Mouse (Mus musculus) inflammation-experienced regulatory T-cells, adult 6 months (primary cell): ENCODE measurements around the gene Git1. TPM values are rescaled to one million over a fixed set of nuclear protein-coding genes. Genes with fewer than 3 reads are reported as not detected.

Experiments used
- ATAC-seq: one replicate; pipeline ENCODE4 v1.8.0; 2017
- polyA plus RNA-seq, 3 experiments: library from polyadenylated mRNA; unstranded; fragments of 100-300 nt; shearing (Covaris generic); gene quantifications; one replicate each; pipeline ENCODE4 v1.2.1; 2017

Git1 gene
- polyA plus RNA-seq, 3 experiments from 2014 or later = 9.4 to 13.7 (median 11.0) TPM

- ATAC-seq = peak; percentile 100
These were observed 9.7 kb upstream of the Git1 start for GRCm38 (mm10) chr11:77483510-77484255.

GRCm38 (mm10) chr11:77485229-77485628 lies 8.1 kb upstream of the Git1 start:
- no peak for ATAC-seq

GRCm38 (mm10) chr11:77486798-77487197 lies 6.6 kb upstream of the Git1 start:
- no peak for ATAC-seq

- ATAC-seq = no peak
These were observed 4.4 kb upstream of the Git1 start for GRCm38 (mm10) chr11:77488771-77489581.

GRCm38 (mm10) chr11:77489591-77490235 lies 3.6 kb upstream of the Git1 start, which contains the start of gene Ankrd13b:
Gene Ankrd13b (minus strand): TSS chr11:77489678.
- no peak for ATAC-seq

- ATAC-seq = no peak
These were observed 2.9 kb upstream of the Git1 start for GRCm38 (mm10) chr11:77490451-77490850.

- peak; percentile 73 for ATAC-seq
These were observed 2.2 kb upstream of the Git1 start for GRCm38 (mm10) chr11:77491123-77491501.

GRCm38 (mm10) chr11:77491502-77492291 lies 1.7 kb upstream of the Git1 start:
- ATAC-seq = peak; percentile 3

- no peak for ATAC-seq
These were observed 971 bp upstream of the Git1 start for GRCm38 (mm10) chr11:77492311-77492871.

GRCm38 (mm10) chr11:77492911-77493332 lies 440 bp upstream of the Git1 start:
- peak; percentile 76 for ATAC-seq

GRCm38 (mm10) chr11:77494344-77494676 lies 948 bp downstream of the Git1 start:
- no peak for ATAC-seq

GRCm38 (mm10) chr11:77494782-77495181 lies 1.4 kb downstream of the Git1 start:
- ATAC-seq = no peak

GRCm38 (mm10) chr11:77495507-77495906 lies 2.1 kb downstream of the Git1 start:
- no peak for ATAC-seq

GRCm38 (mm10) chr11:77497341-77497756 lies 4.0 kb downstream of the Git1 start:
- ATAC-seq = no peak

- ATAC-seq = no peak
These were observed 4.5 kb downstream of the Git1 start for GRCm38 (mm10) chr11:77497851-77498250.

GRCm38 (mm10) chr11:77498261-77499139 lies 5.1 kb downstream of the Git1 start:
- no peak for ATAC-seq

GRCm38 (mm10) chr11:77499354-77499753 lies 6.0 kb downstream of the Git1 start:
- ATAC-seq = no peak

GRCm38 (mm10) chr11:77500361-77501325 lies 7.3 kb downstream of the Git1 start:
- ATAC-seq = no peak

GRCm38 (mm10) chr11:77501392-77501791 lies 8.0 kb downstream of the Git1 start:
- peak; percentile 72 for ATAC-seq

- no peak for ATAC-seq
These were observed 8.6 kb downstream of the Git1 start for GRCm38 (mm10) chr11:77501971-77502370.
